Mouse (Mus musculus): ENCODE measurements around the gene Fcrl5. TPM values are rescaled to one million over a fixed set of nuclear protein-coding genes. Genes with fewer than 3 reads are reported as not detected.

The Fcrl5 gene
- total and polyA plus RNA-seq, 3 experiments = 3.8 to 19.2 (median 16.9) TPM

GRCm38 (mm10) chr3:87523701-87524100, 88.1 kb downstream of the Fcrl5 start:
- peaks cover 26% of the 10 kb centered on the region for H3K79me2 ChIP-seq (replicated peaks; ENCODE audit: control insufficient read depth, extremely low read depth, insufficient read depth, poor library complexity, severe bottlenecking)
- peaks cover 24 to 79% of the 10 kb centered on the region in 2 experiments for H3K4me1 ChIP-seq (ENCODE audit: control insufficient read depth in 1 of 2, insufficient read depth in 2 of 2)
- dilution Hi-C loops (cut with MboI; ENCODE audit: extremely low pct_ligation_motif_present, extremely low pct_unique_long_range_greater_than_20kb, low sequenced_read_pairs) = no loop called here
- no peaks in the 10 kb centered on the region for H3K27me3 ChIP-seq (replicated peaks)
- H3K9me3 ChIP-seq (replicated peaks; ENCODE audit: low read length) = no peaks in the 10 kb centered on the region
- in situ Hi-C loops (cut with MboI; ENCODE audit: low pct_ligation_motif_present, low pct_unique_long_range_greater_than_20kb, low sequenced_read_pairs) = no loop called here
- H3K4me3 ChIP-seq (replicated peaks in 1 of 3; ENCODE audit: low read depth in 2 of 3, low read length in 2 of 3, poor library complexity in 1 of 3) = no peak overlapping the region
- H3K27ac ChIP-seq (ENCODE audit: insufficient read depth, low read depth) = no peak overlapping the region
- peaks cover 15 to 16% of the 10 kb centered on the region in 2 experiments for H3K36me3 ChIP-seq (replicated peaks in 1 of 2; ENCODE audit: control insufficient read depth in 1 of 2, insufficient read depth in 1 of 2, low read length in 1 of 2)
- TF ChIP-seq MAX (IDR thresholded peaks at IDR 0.05; ENCODE audit: low read length) (no peak), ZNF384 (IDR thresholded peaks at IDR 0.05; ENCODE audit: low read depth, low read length) (no peak), E2F4 (IDR thresholded peaks at IDR 0.05; ENCODE audit: insufficient replicate concordance, low read depth, low read length) (no peak), CHD2 (IDR thresholded peaks at IDR 0.05; ENCODE audit: low read length) (no peak), IRF4 (IDR thresholded peaks at IDR 0.05; ENCODE audit: low read depth, low read length) (no peak), BHLHE40 (IDR thresholded peaks at IDR 0.05; ENCODE audit: low read depth, low read length) (no peak), JUND (conservative IDR thresholded peaks at IDR 0.05; ENCODE audit: low read depth, low read length) (no peak), JUN (IDR thresholded peaks at IDR 0.05; ENCODE audit: insufficient read depth, low read depth, low read length) (no peak), UBTF (IDR thresholded peaks at IDR 0.05; ENCODE audit: low read depth, low read length) (no peak), SMC3 (IDR thresholded peaks at IDR 0.05; ENCODE audit: low read depth, low read length) (no peak), TCF12 (IDR thresholded peaks at IDR 0.05; ENCODE audit: low read depth, low read length) (no peak), CHD1 (IDR thresholded peaks at IDR 0.05; ENCODE audit: low read depth, low read length) (no peak), NELFE (IDR thresholded peaks at IDR 0.05; ENCODE audit: low read depth, low read length) (no peak), ZKSCAN1 (IDR thresholded peaks at IDR 0.05; ENCODE audit: borderline replicate concordance, low read depth, low read length) (no peak), KAT2A (IDR thresholded peaks at IDR 0.05; ENCODE audit: insufficient replicate concordance, low read length) (no peak)
- no peak overlapping the region for H3K9ac ChIP-seq (ENCODE audit: insufficient read depth, low read depth)
- H3K4me2 ChIP-seq (ENCODE audit: insufficient read depth, low read depth, poor library complexity, severe bottlenecking) = no peak overlapping the region
- no peak for DNase-seq (ENCODE audit: extremely low read depth)

- dilution Hi-C loops (cut with MboI; ENCODE audit: extremely low pct_ligation_motif_present, extremely low pct_unique_long_range_greater_than_20kb, low sequenced_read_pairs) = no loop called here
- Histone ChIP-seq H3K9ac (ENCODE audit: insufficient read depth, low read depth) (peak within 1 kb of the TSS; percentile 89), H3K36me3 (replicated peaks in 1 of 2; ENCODE audit: control insufficient read depth in 1 of 2, insufficient read depth in 1 of 2, low read length in 1 of 2) (peaks cover 30 to 31% of the 10 kb centered on the region in 2 experiments), H3K4me1 (ENCODE audit: control insufficient read depth in 1 of 2, insufficient read depth in 2 of 2) (peaks cover 22 to 68% of the 10 kb centered on the region in 2 experiments), H3K27me3 (replicated peaks) (no peaks in the 10 kb centered on the region), H3K79me2 (replicated peaks; ENCODE audit: control insufficient read depth, extremely low read depth, insufficient read depth, poor library complexity, severe bottlenecking) (peaks cover 26% of the 10 kb centered on the region), H3K4me2 (ENCODE audit: insufficient read depth, low read depth, poor library complexity, severe bottlenecking) (peak within 1 kb of the TSS; percentile 87), H3K27ac (ENCODE audit: insufficient read depth, low read depth) (peak within 1 kb of the TSS; percentile 27), H3K9me3 (replicated peaks; ENCODE audit: low read length) (no peaks in the 10 kb centered on the region), H3K4me3 (replicated peaks in 1 of 3; ENCODE audit: low read depth in 2 of 3, low read length in 2 of 3, poor library complexity in 1 of 3) (peak within 1 kb of the TSS; percentile 91 to 98 (median 97))
- peak; percentile 82 for DNase-seq (ENCODE audit: extremely low read depth)
- in situ Hi-C loops (cut with MboI; ENCODE audit: low pct_ligation_motif_present, low pct_unique_long_range_greater_than_20kb, low sequenced_read_pairs) = no loop called here
- TF ChIP-seq ZMIZ1 (IDR thresholded peaks at IDR 0.05; ENCODE audit: low read depth, low read length) = peak; percentile 76
- TF ChIP-seq MAX (IDR thresholded peaks at IDR 0.05; ENCODE audit: low read length) = peak; percentile 66; the same call in 1 of the 2 replicates
- TF ChIP-seq NELFE (IDR thresholded peaks at IDR 0.05; ENCODE audit: low read depth, low read length) = peak; percentile 76; the same call in 1 of the 2 replicates
- no peak; the same call in 1 of the 2 replicates for TF ChIP-seq MEF2A (IDR thresholded peaks at IDR 0.05; ENCODE audit: borderline replicate concordance, low read depth, low read length)
- peak; percentile 83 for TF ChIP-seq TCF12 (IDR thresholded peaks at IDR 0.05; ENCODE audit: low read depth, low read length)
- TF ChIP-seq E2F4 (IDR thresholded peaks at IDR 0.05; ENCODE audit: insufficient replicate concordance, low read depth, low read length) = no peak
- peak; percentile 84 for TF ChIP-seq BHLHE40 (IDR thresholded peaks at IDR 0.05; ENCODE audit: low read depth, low read length)
- peak; percentile 89 for TF ChIP-seq UBTF (IDR thresholded peaks at IDR 0.05; ENCODE audit: low read depth, low read length)
- TF ChIP-seq MAZ (IDR thresholded peaks at IDR 0.05; ENCODE audit: low read depth, low read length) = peak; percentile 90
- peak; percentile 59; the same call in 1 of the 2 replicates for TF ChIP-seq KAT2A (IDR thresholded peaks at IDR 0.05; ENCODE audit: insufficient replicate concordance, low read length)
- TF ChIP-seq CHD2 (IDR thresholded peaks at IDR 0.05; ENCODE audit: low read length) = no peak
- TF ChIP-seq POLR2AphosphoS2 (IDR thresholded peaks at IDR 0.05; ENCODE audit: low read depth, low read length) = peak; percentile 44; the same call in 1 of the 2 replicates
- TF ChIP-seq GABPA (IDR thresholded peaks at IDR 0.05; ENCODE audit: insufficient replicate concordance, low read depth, low read length) = no peak; the same call in 1 of the 2 replicates
- TF ChIP-seq PAX5 (IDR thresholded peaks at IDR 0.05; ENCODE audit: low read length) = no peak
- no peak for TF ChIP-seq ZKSCAN1 (IDR thresholded peaks at IDR 0.05; ENCODE audit: borderline replicate concordance, low read depth, low read length)
- TF ChIP-seq USF1 (IDR thresholded peaks at IDR 0.05; ENCODE audit: low read depth, low read length) = no peak
- no peak for TF ChIP-seq RAD21 (IDR thresholded peaks at IDR 0.05; ENCODE audit: low read depth, low read length)
- no peak; the same call in none of the 2 replicates for TF ChIP-seq SIN3A (IDR thresholded peaks at IDR 0.05; ENCODE audit: low read length)
- peak; percentile 10 for TF ChIP-seq SMC3 (IDR thresholded peaks at IDR 0.05; ENCODE audit: low read depth, low read length)
- peak; percentile 33; the same call in 1 of the 2 replicates for TF ChIP-seq ETS1 (conservative IDR thresholded peaks at IDR 0.05; ENCODE audit: low read depth, low read length)
- no peak for TF ChIP-seq ZC3H11A (IDR thresholded peaks at IDR 0.05; ENCODE audit: low read depth, low read length)
- TF ChIP-seq TBP (conservative IDR thresholded peaks at IDR 0.05; ENCODE audit: low read depth, low read length) = peak; percentile 61; the same call in 1 of the 2 replicates
Measured at GRCm38 (mm10) chr3:87525043-87525836, 89.7 kb downstream of the Fcrl5 start, which contains the start of gene Etv3. Gene Etv3 (plus strand): TSS chr3:87525407.

Measured in CH12.LX (cell line).